Mouse (Mus musculus) E14TG2a.4 (cell line): ENCODE measurements around the gene Ptpn13.

Experiments
- H3K27me3 ChIP-seq: 2 replicates; pipeline ENCODE4 v1.6.1; 2014; ENCODE audit warnings: low read length, control low read depth; ENCODE audit not compliant: insufficient read depth
- H3K36me3 ChIP-seq: 2 replicates; pipeline ENCODE4 v1.6.1; 2014; ENCODE audit warnings: low read length, control low read depth; ENCODE audit not compliant: insufficient read depth
- H3K4me1 ChIP-seq: replicated peaks from 2 replicates; pipeline ENCODE4 v1.6.1; 2014; ENCODE audit warnings: low read depth, low read length, control low read depth
- H3K4me3 ChIP-seq: replicated peaks from 2 replicates; pipeline ENCODE4 v1.5.1; 2014; ENCODE audit warnings: mild to moderate bottlenecking, low read length
- H3K9me3 ChIP-seq: 2 replicates; pipeline ENCODE4 v1.6.1; 2014; ENCODE audit warnings: low read length, control low read depth
- CTCF ChIP-seq: conservative IDR thresholded peaks from 2 replicates; pipeline ENCODE4 v1.5.1; 2014; ENCODE audit warnings: low read length
- NANOG ChIP-seq: IDR thresholded peaks from 2 replicates; pipeline ENCODE4 v1.6.1; 2014; ENCODE audit warnings: borderline replicate concordance, low read length, mixed read lengths
- POU5F1 ChIP-seq: IDR thresholded peaks from 2 replicates; pipeline ENCODE4 v1.6.1; 2014; ENCODE audit warnings: low read length, borderline replicate concordance

The Ptpn13 gene

DNA sequence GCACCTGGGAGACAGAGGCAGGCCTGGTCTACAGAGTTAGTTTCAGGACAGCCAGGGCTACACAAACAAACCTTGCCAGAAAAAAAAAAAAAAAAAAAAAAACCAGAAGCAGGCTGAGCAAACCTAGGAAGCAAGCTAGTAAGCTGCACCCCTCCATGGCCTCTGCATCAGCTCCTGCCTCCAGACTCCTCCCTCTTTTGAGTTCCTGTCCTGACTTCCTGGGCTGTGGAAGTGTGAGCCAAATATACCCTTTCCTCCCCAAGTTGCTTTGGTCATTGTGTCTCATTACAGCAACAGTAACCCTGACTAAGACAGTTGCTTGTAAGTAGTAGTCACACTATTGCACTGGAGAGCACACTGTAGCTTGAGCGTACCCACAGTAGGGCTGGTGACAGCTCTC, 219.2 kb downstream of the Ptpn13 start:
- no peaks in the 10 kb centered on the region for H3K27me3 ChIP-seq
- no peak overlapping the region for H3K4me3 ChIP-seq
- no peak for TF ChIP-seq NANOG
- no peak for TF ChIP-seq CTCF
- TF ChIP-seq POU5F1: no peak
- H3K4me1 ChIP-seq: peaks cover 16% of the 10 kb centered on the region
- H3K9me3 ChIP-seq: no peaks in the 10 kb centered on the region
- no peaks in the 10 kb centered on the region for H3K36me3 ChIP-seq

DNA sequence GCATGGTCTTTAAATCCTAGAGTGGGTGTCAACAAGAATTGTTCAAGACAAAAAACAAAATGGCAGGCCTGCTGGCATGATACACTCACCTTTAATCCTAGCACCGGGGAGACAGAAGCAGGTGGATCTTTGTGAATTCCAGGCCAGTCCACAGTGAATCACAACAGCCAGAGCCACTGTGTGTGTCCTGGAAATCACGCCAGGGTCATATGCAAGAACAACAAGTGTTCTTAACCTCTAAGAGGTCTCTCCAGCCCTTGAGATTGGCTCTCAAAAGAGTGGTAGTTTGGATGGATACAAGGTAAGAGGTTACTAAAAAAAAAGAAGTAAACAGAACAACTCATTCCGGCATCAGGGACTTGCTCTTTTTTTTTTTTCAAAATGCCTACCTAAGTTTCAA, 222.3 kb downstream of the Ptpn13 start:
- Histone ChIP-seq H3K4me1 (peaks cover 9% of the 10 kb centered on the region), H3K4me3 (no peak overlapping the region), H3K36me3 (no peaks in the 10 kb centered on the region), H3K27me3 (no peaks in the 10 kb centered on the region), H3K9me3 (no peaks in the 10 kb centered on the region)
- no peak for TF ChIP-seq POU5F1
- TF ChIP-seq CTCF: no peak
- no peak for TF ChIP-seq NANOG
